Mouse (Mus musculus) lung, postnatal 0 days (tissue): ENCODE results near the gene Slc17a4. TPM values are rescaled to one million over a fixed set of nuclear protein-coding genes. Genes with fewer than 3 reads are reported as not detected.

Experiments
- ATAC-seq: fragments of 200-750 bp; cut with Nextera tagmentation; 2 replicates; pipeline ENCODE4 v1.8.0; 2017; ENCODE audit warnings: moderate library complexity
- DNase-seq: peaks from one replicate; pipeline ENCODE4 v3.0.0-alpha.2; 2016; ENCODE audit warnings: low spot score
- H3K27ac ChIP-seq: fragments of 300-500 bp; sonication (generic); 2 replicates; pipeline ENCODE4 v1.5.1; 2014; ENCODE audit warnings: antibody characterized with exemption, mild to moderate bottlenecking, low read length, mixed read lengths
- H3K27me3 ChIP-seq: fragments of 300-500 bp; sonication (generic); replicated peaks from 2 replicates; pipeline ENCODE4 v1.6.1; 2014; ENCODE audit warnings: low read length, mixed read lengths; ENCODE audit not compliant: insufficient read depth
- H3K36me3 ChIP-seq: fragments of 300-500 bp; sonication (generic); 2 replicates; pipeline ENCODE4 v1.6.1; 2014; ENCODE audit warnings: low read length, mixed read lengths; ENCODE audit not compliant: insufficient read depth
- H3K4me1 ChIP-seq: fragments of 300-500 bp; sonication (generic); 2 replicates; pipeline ENCODE4 v1.6.1; 2014; ENCODE audit warnings: antibody characterized with exemption, low read depth, low read length, mixed read lengths; ENCODE audit not compliant: insufficient read depth
- H3K4me2 ChIP-seq: fragments of 300-500 bp; sonication (generic); replicated peaks from 2 replicates; pipeline ENCODE4 v1.6.1; 2014; ENCODE audit warnings: low read depth, mild to moderate bottlenecking, low read length, moderate library complexity, mixed read lengths
- H3K4me3 ChIP-seq: fragments of 300-500 bp; sonication (generic); 2 replicates; pipeline ENCODE4 v1.5.1; 2014; ENCODE audit warnings: low read depth, low read length
- H3K9ac ChIP-seq: fragments of 300-500 bp; sonication (generic); replicated peaks from 2 replicates; pipeline ENCODE4 v1.6.1; 2014; ENCODE audit warnings: low read depth, mild to moderate bottlenecking
- H3K9me3 ChIP-seq: fragments of 300-500 bp; sonication (generic); 2 replicates; pipeline ENCODE4 v1.6.1; 2016; ENCODE audit warnings: low read length, mixed read lengths
- CTCF ChIP-seq: IDR thresholded peaks from 2 replicates; pipeline ENCODE4 v1.5.1; 2016; ENCODE audit warnings: antibody characterized with exemption, mild to moderate bottlenecking
- EP300 ChIP-seq: IDR thresholded peaks from 2 replicates; pipeline ENCODE4 v1.6.1; 2016; ENCODE audit warnings: antibody characterized with exemption, mild to moderate bottlenecking, control low read depth
- WGBS: fragments of 180-500 bp; shearing (Covaris S2); extraction: QIAGEN DNeasy Blood & Tissue Kit; methylation state at CpG from one replicate; pipeline ENCODE4 v1.1.7; 2014; 5-methylcytosine and 5-hydroxymethylcytosine counted together
- microRNA-seq: library from miRNA; unstranded; fragments of <30 nt; microRNA quantifications from one replicate; pipeline ENCODE4, GENCODE M21; 2016
- polyA plus RNA-seq: library from polyadenylated mRNA; unstranded; fragments of >200 nt; fragmentation: Nextera tagmentation; extraction: Ambion mirVana; gene quantifications from 2 replicates; pipeline ENCODE4 v1.2.1, GENCODE M21; 2015

The Slc17a4 gene
- polyA plus RNA-seq, 1 experiment from 2014 or later, result not detected

DNA sequence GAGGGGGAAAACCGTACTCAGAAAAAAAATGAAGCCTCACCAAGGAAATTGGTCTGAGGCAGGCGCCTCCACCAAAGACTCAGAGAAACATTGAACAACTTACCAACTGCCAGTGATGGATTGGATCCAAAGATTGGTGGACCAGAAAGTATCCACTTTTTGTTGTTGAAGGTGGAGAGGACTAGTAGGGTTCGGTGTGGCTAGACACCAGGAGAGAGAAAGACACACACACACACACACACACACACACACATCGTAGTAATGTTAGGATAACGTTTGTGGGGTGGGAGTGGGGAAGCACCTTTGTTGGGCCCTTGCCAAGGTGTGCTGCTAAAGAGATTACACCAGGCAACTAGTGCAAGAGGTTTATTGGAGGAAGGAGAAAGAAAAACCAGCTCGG, 47.8 kb downstream of the Slc17a4 start:
- Histone ChIP-seq H3K36me3 (no peaks in the 10 kb centered on the region), H3K4me3 (no peak overlapping the region), H3K27me3 (no peaks in the 10 kb centered on the region), H3K27ac (no peak overlapping the region), H3K4me1 (peaks cover 5% of the 10 kb centered on the region; the same call in 1 of the 2 replicates), H3K9me3 (no peaks in the 10 kb centered on the region), H3K9ac (no peak overlapping the region), H3K4me2 (no peak overlapping the region)
- no peak for ATAC-seq
- DNase-seq, result no peak
- TF ChIP-seq CTCF (no peak), EP300 (no peak)
- WGBS, result 77% methylated on average over 6 of the region's 6 CpGs

DNA sequence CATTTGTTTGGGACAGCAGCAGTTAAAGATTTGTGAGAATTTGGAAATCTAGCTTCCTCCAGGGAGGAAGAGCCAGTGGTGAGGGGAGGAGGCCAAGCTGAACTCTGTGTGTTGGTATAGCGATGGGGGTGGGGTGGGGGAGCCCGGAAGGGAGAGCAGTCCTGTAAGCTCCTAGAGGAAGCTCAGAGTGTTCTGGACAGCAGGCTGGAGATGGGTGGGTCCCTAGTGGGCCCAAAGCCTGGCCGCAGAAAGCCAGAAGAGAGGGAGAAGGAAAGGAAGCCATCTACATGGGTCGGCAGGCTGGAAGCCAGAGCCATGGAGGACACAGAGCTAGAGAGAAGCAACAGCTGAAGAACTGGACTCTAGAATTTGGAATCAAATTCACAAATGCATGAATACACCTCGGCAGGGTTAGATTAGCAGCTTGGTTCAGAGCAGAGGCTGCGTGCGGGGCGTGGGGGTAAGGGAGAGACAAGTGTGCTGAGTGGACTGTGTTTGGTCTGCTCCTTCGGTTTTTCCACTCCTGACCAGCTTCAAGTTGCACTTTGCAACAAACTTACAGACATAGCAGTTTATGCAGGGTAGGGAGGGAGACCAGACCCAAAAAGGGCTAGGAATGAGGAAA, 48.6 kb downstream of the Slc17a4 start:
- H3K27ac ChIP-seq, result no peak overlapping the region
- TF ChIP-seq EP300 (no peak), CTCF (no peak)
- ATAC-seq, result peak; percentile 55; the same call in 1 of the 2 replicates

DNA sequence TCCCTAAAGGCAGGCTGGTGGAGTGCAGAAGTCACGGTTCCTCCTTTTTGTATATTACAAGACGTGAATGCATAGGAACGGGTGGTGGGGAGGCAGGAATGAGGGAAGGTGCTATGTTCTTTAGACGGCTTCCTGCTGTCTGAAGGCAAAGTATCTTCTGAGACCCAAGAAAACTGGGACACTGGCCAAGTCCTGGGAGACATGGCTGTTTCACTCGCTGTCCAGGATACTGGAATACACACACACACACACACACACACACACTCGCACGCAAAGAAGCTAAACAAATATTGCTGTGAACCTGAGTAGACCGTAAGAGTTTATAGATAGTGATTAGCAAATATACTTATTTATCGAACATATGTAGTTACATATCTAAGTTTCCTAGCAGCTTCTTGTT, 50.1 kb downstream of the Slc17a4 start:
- H3K27ac ChIP-seq, result no peak overlapping the region
- H3K4me3 ChIP-seq, result no peak overlapping the region
- no peaks in the 10 kb centered on the region for H3K9me3 ChIP-seq
- TF ChIP-seq EP300, result no peak
- TF ChIP-seq CTCF, result no peak
- no peaks in the 10 kb centered on the region for H3K36me3 ChIP-seq
- 32% methylated on average over 9 of the region's 9 CpGs for WGBS
- no peak overlapping the region for H3K4me2 ChIP-seq
- peak; percentile 9 for DNase-seq
- H3K27me3 ChIP-seq, result no peaks in the 10 kb centered on the region
- no peak for ATAC-seq
- H3K9ac ChIP-seq, result no peak overlapping the region
- H3K4me1 ChIP-seq, result peaks cover 5% of the 10 kb centered on the region; the same call in 1 of the 2 replicates

More for the DNA sequence above, 48.6 kb downstream of the Slc17a4 start:
- H3K4me1 ChIP-seq, result peaks cover 5% of the 10 kb centered on the region; the same call in 1 of the 2 replicates
- no peaks in the 10 kb centered on the region for H3K27me3 ChIP-seq
- 44% methylated on average over 9 of the region's 9 CpGs for WGBS
- no peaks in the 10 kb centered on the region for H3K36me3 ChIP-seq
- no peaks in the 10 kb centered on the region for H3K9me3 ChIP-seq
- no peak overlapping the region for H3K4me3 ChIP-seq
- H3K4me2 ChIP-seq, result no peak overlapping the region
- no peak overlapping the region for H3K9ac ChIP-seq
- DNase-seq, result peak; percentile 28

DNA sequence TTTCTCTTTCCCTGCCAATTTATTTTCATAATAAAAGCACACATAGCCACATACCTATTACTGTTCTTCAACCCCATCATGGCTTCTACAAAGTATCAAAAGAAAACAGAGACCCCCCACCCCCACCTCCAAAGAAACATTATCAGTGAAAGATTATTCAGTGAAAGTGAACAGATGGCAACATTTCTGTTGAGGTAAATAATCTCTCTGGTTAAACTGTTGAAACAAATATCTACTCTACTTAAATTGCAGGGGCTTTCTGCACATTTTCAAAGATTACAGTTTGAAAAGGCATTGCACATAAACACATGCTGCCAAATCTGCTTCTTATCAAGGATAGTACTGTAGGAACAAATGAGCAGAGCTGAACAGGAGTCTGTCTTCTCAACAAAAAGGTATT, 53.0 kb downstream of the Slc17a4 start:
- Histone ChIP-seq H3K4me1 (peaks cover 5% of the 10 kb centered on the region; the same call in 1 of the 2 replicates), H3K9me3 (no peaks in the 10 kb centered on the region), H3K27me3 (no peaks in the 10 kb centered on the region), H3K36me3 (no peaks in the 10 kb centered on the region), H3K4me3 (no peak overlapping the region), H3K27ac (no peak overlapping the region), H3K4me2 (no peak overlapping the region), H3K9ac (no peak overlapping the region)
- ATAC-seq, result no peak
- TF ChIP-seq CTCF (no peak), EP300 (no peak)
- no peak for DNase-seq

DNA sequence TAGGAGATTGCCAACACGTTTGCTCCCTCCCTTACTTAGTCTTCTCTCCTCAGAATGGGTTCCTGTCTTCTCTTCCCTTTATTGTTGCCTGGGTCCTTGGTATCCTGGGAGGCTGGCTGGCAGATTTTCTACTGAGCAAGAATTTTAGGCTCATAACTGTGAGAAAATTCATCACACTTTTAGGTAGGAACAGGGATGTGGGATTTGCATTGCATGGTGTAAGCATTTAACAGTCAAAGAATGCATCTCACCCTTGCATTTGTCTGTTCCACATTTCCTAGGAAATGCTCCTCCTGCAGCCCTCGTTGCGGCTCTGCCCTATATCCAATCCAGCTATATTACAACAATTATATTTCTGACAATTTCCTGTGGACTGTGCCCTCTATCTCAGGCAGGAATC, 58.4 kb downstream of the Slc17a4 start:
- Histone ChIP-seq H3K27me3 (no peaks in the 10 kb centered on the region), H3K4me2 (no peak overlapping the region), H3K4me3 (no peak overlapping the region), H3K27ac (no peak overlapping the region), H3K4me1 (no peaks in the 10 kb centered on the region), H3K36me3 (no peaks in the 10 kb centered on the region), H3K9ac (no peak overlapping the region), H3K9me3 (no peaks in the 10 kb centered on the region)
- ATAC-seq, result no peak
- TF ChIP-seq EP300, result no peak
- no peak for TF ChIP-seq CTCF
- 51% methylated on average over 3 of the region's 3 CpGs for WGBS
- DNase-seq, result no peak

DNA sequence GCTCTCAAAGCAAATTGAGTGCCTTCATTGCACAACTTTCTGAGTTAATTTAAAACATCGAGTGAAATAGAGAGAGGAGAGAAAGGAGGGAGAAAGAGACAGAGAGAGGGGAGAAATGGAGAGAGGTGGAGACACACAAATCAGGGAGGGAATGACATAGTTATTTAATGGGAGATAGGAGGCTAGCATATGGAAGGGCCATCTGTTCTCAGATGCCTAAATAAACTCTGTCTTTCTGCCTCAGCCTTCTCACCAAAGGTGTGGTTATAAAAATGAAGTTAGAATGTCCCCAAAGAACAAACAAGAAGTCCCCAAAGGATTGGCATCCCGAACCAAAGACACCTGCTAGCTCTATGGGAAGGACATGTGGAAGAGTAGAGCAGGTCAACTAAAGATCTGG, 65.5 kb downstream of the Slc17a4 start:
- Histone ChIP-seq H3K27me3 (no peaks in the 10 kb centered on the region), H3K4me1 (no peaks in the 10 kb centered on the region), H3K9ac (no peak overlapping the region), H3K36me3 (no peaks in the 10 kb centered on the region), H3K9me3 (no peaks in the 10 kb centered on the region), H3K4me3 (no peak overlapping the region), H3K27ac (no peak overlapping the region), H3K4me2 (no peak overlapping the region)
- ATAC-seq (no peak), DNase-seq (no peak)
- TF ChIP-seq EP300, result no peak
- TF ChIP-seq CTCF, result no peak
- 67% methylated on average over 2 of the region's 2 CpGs for WGBS

Small RNA genes lying within 50 kb of the gene (microRNA-seq; reads per million reads assigned to microRNA genes)
- not detected for gene Gm44344

Other genes with a start within 250 kb of the Slc17a4 start
- gene Hist1h2ac, start 231.1 kb downstream of the Slc17a4 start, polyA plus RNA-seq, result 0.32 and 0.54 TPM in 2 replicates
- gene Hist1h2bc, start 230.8 kb downstream of the Slc17a4 start, polyA plus RNA-seq, result 67.5 and 69.5 TPM in 2 replicates
- 0.13 TPM in 1 of 2 replicates, not detected in the other for gene Hist1h1t, start 219.2 kb downstream of the Slc17a4 start, polyA plus RNA-seq
- gene Hist1h4c, start 216.6 kb downstream of the Slc17a4 start, polyA plus RNA-seq, result 3.7 and 3.9 TPM in 2 replicates
- gene Hfe, start 204.2 kb downstream of the Slc17a4 start, polyA plus RNA-seq, result 25.3 and 26.3 TPM in 2 replicates
- gene Hist1h1c, start 176.2 kb downstream of the Slc17a4 start, polyA plus RNA-seq, result 38.9 and 43.3 TPM in 2 replicates
- gene Hist1h3c, start 169.4 kb downstream of the Slc17a4 start, polyA plus RNA-seq, result 0.27 TPM in 1 of 2 replicates, not detected in the other
- gene Hist1h2bb, start 168.3 kb downstream of the Slc17a4 start, polyA plus RNA-seq, result 0.99 TPM in 1 of 2 replicates, not detected in the other
- 5.3 and 6.1 TPM in 2 replicates for gene Hist1h2ab, start 163.9 kb downstream of the Slc17a4 start, polyA plus RNA-seq
- 2.6 and 3.0 TPM in 2 replicates for gene Hist1h3b, start 162.7 kb downstream of the Slc17a4 start, polyA plus RNA-seq
- gene Hist1h4b, start 158.0 kb downstream of the Slc17a4 start, polyA plus RNA-seq, result 0.57 and 0.73 TPM in 2 replicates
- gene Hist1h4a, start 153.8 kb downstream of the Slc17a4 start, polyA plus RNA-seq, result 0.26 and 0.38 TPM in 2 replicates
- gene Hist1h3a, start 152.6 kb downstream of the Slc17a4 start, polyA plus RNA-seq, result 1.4 and 1.7 TPM in 2 replicates
- 0.33 and 0.64 TPM in 2 replicates for gene Hist1h1a, start 151.3 kb downstream of the Slc17a4 start, polyA plus RNA-seq
- gene Trim38, start 145.1 kb downstream of the Slc17a4 start, polyA plus RNA-seq, result not detected in 2 replicates
- 1.4 and 3.4 TPM in 2 replicates for gene Slc17a2, start 108.0 kb downstream of the Slc17a4 start, polyA plus RNA-seq
- gene Slc17a3, start 75.6 kb downstream of the Slc17a4 start, polyA plus RNA-seq, result not detected in 2 replicates
- gene Slc17a1, start 47.3 kb downstream of the Slc17a4 start, polyA plus RNA-seq, result not detected in 2 replicates
- not detected in 2 replicates for gene Hist1h2ba, start 19.1 kb upstream of the Slc17a4 start, polyA plus RNA-seq
- not detected in 2 replicates for gene Hist1h2aa, start 19.5 kb upstream of the Slc17a4 start, polyA plus RNA-seq
- not detected in 2 replicates for gene Scgn, start 76.2 kb upstream of the Slc17a4 start, polyA plus RNA-seq